Mouse (Mus musculus) neural tube, embryonic 13.5 days (tissue): Measurements from ENCODE around the gene Sugct. TPM values are rescaled to one million over a fixed set of nuclear protein-coding genes. Genes with fewer than 3 reads are reported as not detected.
"Not testable (repeated sequence)": the region's sequence is repeated elsewhere in the genome, so short reads cannot be mapped to it uniquely, and the experiment has no call there.

Source experiments
- ATAC-seq: fragments of 200-750 bp; cut with Nextera tagmentation; 2 replicates; pipeline ENCODE4 v1.8.0; 2017; ENCODE audit warnings: low read depth, mild to moderate bottlenecking, moderate TSS enrichment, moderate library complexity
- H3K27ac ChIP-seq: fragments of 300-500 bp; sonication (generic); replicated peaks from 2 replicates; pipeline ENCODE4 v1.5.1; 2015; ENCODE audit warnings: moderate library complexity, mild to moderate bottlenecking, inconsistent platforms
- H3K27me3 ChIP-seq: fragments of 300-500 bp; sonication (generic); 2 replicates; pipeline ENCODE4 v1.6.1; 2015; ENCODE audit warnings: mild to moderate bottlenecking, inconsistent platforms
- H3K36me3 ChIP-seq: fragments of 300-500 bp; sonication (generic); 2 replicates; pipeline ENCODE4 v1.6.1; 2015; ENCODE audit warnings: mild to moderate bottlenecking, inconsistent platforms
- H3K4me1 ChIP-seq: fragments of 300-500 bp; sonication (generic); replicated peaks from 2 replicates; pipeline ENCODE4 v1.6.1; 2015; ENCODE audit warnings: inconsistent platforms
- H3K4me2 ChIP-seq: fragments of 300-500 bp; sonication (generic); 2 replicates; pipeline ENCODE4 v1.6.1; 2015; ENCODE audit warnings: inconsistent platforms, mild to moderate bottlenecking, moderate library complexity
- H3K4me3 ChIP-seq: fragments of 300-500 bp; sonication (generic); 2 replicates; pipeline ENCODE4 v1.5.1; 2015; ENCODE audit warnings: mild to moderate bottlenecking, inconsistent platforms
- H3K9ac ChIP-seq: fragments of 300-500 bp; sonication (generic); 2 replicates; pipeline ENCODE4 v1.6.1; 2015; ENCODE audit warnings: moderate library complexity, mild to moderate bottlenecking, inconsistent platforms
- H3K9me3 ChIP-seq: fragments of 300-500 bp; sonication (generic); 2 replicates; pipeline ENCODE4 v1.6.1; 2016; ENCODE audit warnings: inconsistent platforms
- WGBS: fragments of 180-500 bp; shearing (Covaris S2); methylation state at CpG from one replicate; pipeline ENCODE4 v1.1.7; 2015; 5-methylcytosine and 5-hydroxymethylcytosine counted together
- polyA plus RNA-seq: library from polyadenylated mRNA; unstranded; fragments of >200 nt; fragmentation: Nextera tagmentation; extraction: Ambion mirVana; gene quantifications from 2 replicates; pipeline ENCODE4 v1.2.1, GENCODE M21; 2015

The Sugct gene
- polyA plus RNA-seq, 1 experiment from 2014 or later: 3.2 TPM

DNA sequence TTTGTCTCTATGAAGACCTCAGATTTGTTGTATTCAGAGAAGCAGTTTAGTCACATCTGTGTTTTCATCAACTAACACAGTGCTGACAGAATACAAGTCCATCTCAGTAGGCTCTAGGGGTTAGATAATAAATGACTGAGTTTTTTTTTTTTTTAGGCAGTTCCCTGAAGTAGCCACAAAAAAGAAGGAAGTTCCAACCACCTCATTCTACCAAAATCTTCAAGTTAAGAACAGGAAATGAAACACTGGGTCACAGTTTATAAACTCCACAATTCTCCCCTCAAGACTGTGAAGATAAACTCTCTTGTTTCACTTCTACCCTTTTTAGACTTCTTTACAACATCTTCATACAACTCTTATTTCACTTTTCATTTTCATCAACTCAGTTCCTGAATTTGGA, 783.1 kb downstream of the Sugct start:
- no peaks in the 10 kb centered on the region for H3K4me1 ChIP-seq
- H3K27ac ChIP-seq: no peak overlapping the region
- no peak overlapping the region for H3K4me2 ChIP-seq
- H3K4me3 ChIP-seq: no peak overlapping the region
- no peaks in the 10 kb centered on the region for H3K9me3 ChIP-seq
- H3K27me3 ChIP-seq: no peaks in the 10 kb centered on the region
- no peak overlapping the region for H3K9ac ChIP-seq
- H3K36me3 ChIP-seq: no peaks in the 10 kb centered on the region
- ATAC-seq: no peak

- 96% methylated on average over 1 of the region's 1 CpGs for WGBS
- no peak overlapping the region for H3K9ac ChIP-seq
- H3K4me1 ChIP-seq: no peaks in the 10 kb centered on the region
- no peak overlapping the region for H3K4me3 ChIP-seq
- H3K27ac ChIP-seq: no peak overlapping the region
- no peaks in the 10 kb centered on the region for H3K36me3 ChIP-seq
- H3K4me2 ChIP-seq: no peak overlapping the region
- ATAC-seq: no peak
- H3K27me3 ChIP-seq: no peaks in the 10 kb centered on the region
- H3K9me3 ChIP-seq: no peaks in the 10 kb centered on the region
Observed at GRCm38 (mm10) chr13:16906974-16907373, 788.4 kb downstream of the Sugct start.

DNA sequence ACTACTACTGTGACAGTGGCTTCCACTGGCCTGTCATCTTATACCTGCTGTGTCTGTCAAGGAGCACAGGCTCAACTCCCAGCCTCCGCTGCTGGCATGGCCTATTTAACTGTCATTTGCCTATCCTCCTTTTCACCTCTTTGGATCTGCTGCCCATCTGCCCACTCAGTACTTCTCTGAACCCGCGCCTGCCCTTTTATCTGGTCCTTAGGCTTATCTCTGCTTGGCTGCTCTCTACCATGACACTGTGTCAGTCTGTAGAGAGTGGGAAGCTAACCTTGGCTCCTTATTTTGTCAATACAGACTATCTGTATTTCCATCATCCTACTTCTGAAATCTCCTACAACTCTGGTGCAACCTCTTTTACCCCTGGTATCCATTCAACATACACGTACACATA, 793.9 kb downstream of the Sugct start:
- Histone ChIP-seq H3K4me1 (no peaks in the 10 kb centered on the region), H3K4me3 (no peak overlapping the region), H3K9ac (no peak overlapping the region), H3K27me3 (no peaks in the 10 kb centered on the region), H3K9me3 (no peaks in the 10 kb centered on the region), H3K36me3 (no peaks in the 10 kb centered on the region), H3K4me2 (no peak overlapping the region), H3K27ac (no peak overlapping the region)
- WGBS: 95% methylated on average over 4 of the region's 4 CpGs
- no peak for ATAC-seq

DNA sequence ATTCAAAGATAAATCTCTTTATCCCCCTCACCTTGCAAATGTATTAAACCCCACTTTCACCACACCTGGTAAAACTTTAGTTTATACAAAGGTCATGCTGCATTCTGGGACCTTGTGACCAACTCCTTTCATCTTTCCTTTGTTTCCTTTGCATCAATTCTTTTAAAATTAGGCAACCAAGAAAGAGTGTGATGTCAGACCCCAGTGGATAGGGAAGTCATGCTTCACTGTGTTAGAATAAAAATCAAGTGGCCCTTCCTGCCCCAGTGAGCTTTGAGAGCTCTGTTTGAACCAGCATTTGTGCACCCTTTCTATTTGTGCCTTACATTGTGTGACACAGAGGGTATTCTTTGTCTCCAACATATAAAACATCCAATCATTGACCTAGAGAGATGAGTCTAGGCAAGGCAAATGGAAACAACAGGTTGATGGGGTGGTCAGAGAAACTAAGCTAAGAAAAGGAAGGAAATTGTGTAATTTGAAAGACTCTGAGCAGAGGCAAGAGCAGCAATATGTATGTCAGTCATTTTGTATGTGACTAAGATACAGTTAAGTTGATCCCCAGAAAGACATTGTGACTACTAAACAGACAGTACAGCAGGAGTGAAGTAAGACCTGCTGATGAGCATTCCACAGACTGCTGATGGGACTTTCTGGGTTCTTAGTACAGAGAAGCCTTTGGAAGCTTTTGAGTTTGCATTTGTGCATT, 797.1 kb downstream of the Sugct start:
- ATAC-seq: no peak
- Histone ChIP-seq H3K36me3 (no peaks in the 10 kb centered on the region), H3K27ac (no peak overlapping the region), H3K27me3 (no peaks in the 10 kb centered on the region), H3K4me2 (no peak overlapping the region), H3K4me1 (no peaks in the 10 kb centered on the region), H3K4me3 (no peak overlapping the region), H3K9ac (no peak overlapping the region), H3K9me3 (no peaks in the 10 kb centered on the region)

- H3K9ac ChIP-seq: no peak overlapping the region
- H3K4me1 ChIP-seq: no peaks in the 10 kb centered on the region
- no peak overlapping the region for H3K4me2 ChIP-seq
- no peaks in the 10 kb centered on the region for H3K27me3 ChIP-seq
- H3K4me3 ChIP-seq: no peak overlapping the region
- no peak overlapping the region for H3K27ac ChIP-seq
- 89% methylated on average over 1 of the region's 1 CpGs for WGBS
- H3K9me3 ChIP-seq: no peaks in the 10 kb centered on the region
- H3K36me3 ChIP-seq: no peaks in the 10 kb centered on the region
- ATAC-seq: no peak
Observed at GRCm38 (mm10) chr13:16878056-16878455, 817.3 kb downstream of the Sugct start.

DNA sequence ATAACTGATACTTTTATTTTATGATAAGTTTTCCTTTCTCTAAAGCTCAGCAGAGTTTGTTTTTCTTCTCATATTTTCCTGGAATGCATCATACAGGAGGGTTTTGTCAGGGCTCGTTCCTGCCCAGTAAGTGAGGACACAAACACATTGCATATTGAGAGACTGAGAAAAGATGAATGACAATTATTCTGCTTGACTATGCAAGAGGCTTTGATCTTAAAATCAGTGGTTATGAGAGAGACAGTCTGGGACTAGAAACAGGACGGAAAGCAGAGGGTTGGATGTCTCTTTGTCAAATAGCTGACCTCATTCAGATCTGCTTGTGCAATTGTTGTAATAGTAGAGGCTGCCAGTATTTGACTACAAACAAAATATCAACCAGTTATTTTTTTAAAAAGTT, 835.4 kb downstream of the Sugct start:
- Histone ChIP-seq H3K27me3 (no peaks in the 10 kb centered on the region), H3K4me1 (no peaks in the 10 kb centered on the region), H3K9ac (no peak overlapping the region), H3K4me3 (no peak overlapping the region), H3K4me2 (no peak overlapping the region), H3K27ac (no peak overlapping the region), H3K9me3 (no peaks in the 10 kb centered on the region), H3K36me3 (no peaks in the 10 kb centered on the region)
- no peak for ATAC-seq
- WGBS: 60% methylated on average over 2 of the region's 2 CpGs

- Histone ChIP-seq H3K4me2 (no peak overlapping the region), H3K9me3 (no peaks in the 10 kb centered on the region), H3K9ac (no peak overlapping the region), H3K36me3 (no peaks in the 10 kb centered on the region), H3K4me3 (no peak overlapping the region), H3K27ac (no peak overlapping the region), H3K27me3 (no peaks in the 10 kb centered on the region), H3K4me1 (no peaks in the 10 kb centered on the region)
- 69% methylated on average over 2 of the region's 2 CpGs for WGBS
- ATAC-seq: no peak
Observed at GRCm38 (mm10) chr13:16847236-16847635, 848.1 kb downstream of the Sugct start.

DNA sequence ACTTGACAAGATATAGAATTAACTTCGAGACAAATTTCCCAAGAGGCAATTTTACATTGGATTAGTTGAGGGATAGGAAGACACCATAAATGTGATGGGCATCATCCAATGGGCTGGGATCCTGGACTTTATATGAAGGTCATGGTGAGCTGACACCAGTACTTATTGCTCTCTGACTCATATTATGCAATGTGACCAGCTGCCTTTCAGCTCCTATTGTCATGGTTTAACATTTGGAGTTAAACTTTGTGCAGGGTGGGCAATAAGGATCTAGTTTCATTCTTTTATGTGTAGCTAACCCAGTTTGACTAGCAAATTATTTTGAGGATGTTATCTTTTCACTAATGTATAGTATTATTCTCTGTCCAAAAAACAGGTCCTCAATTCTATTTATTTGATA, 854.4 kb downstream of the Sugct start:
- Histone ChIP-seq H3K4me2 (no peak overlapping the region), H3K4me1 (no peaks in the 10 kb centered on the region), H3K4me3 (no peak overlapping the region), H3K36me3 (no peaks in the 10 kb centered on the region), H3K9me3 (no peaks in the 10 kb centered on the region), H3K27me3 (no peaks in the 10 kb centered on the region), H3K27ac (no peak overlapping the region), H3K9ac (no peak overlapping the region)
- ATAC-seq: no peak
- WGBS: 88% methylated on average over 1 of the region's 1 CpGs

- Histone ChIP-seq H3K9ac (no peak overlapping the region), H3K36me3 (no peaks in the 10 kb centered on the region), H3K27me3 (no peaks in the 10 kb centered on the region), H3K27ac (no peak overlapping the region), H3K9me3 (no peaks in the 10 kb centered on the region), H3K4me3 (no peak overlapping the region), H3K4me2 (no peak overlapping the region), H3K4me1 (no peaks in the 10 kb centered on the region)
- no peak for ATAC-seq
- 87% methylated on average over 3 of the region's 3 CpGs for WGBS
Observed at GRCm38 (mm10) chr13:16838409-16838808, 856.9 kb downstream of the Sugct start.

- H3K4me3 ChIP-seq: no peak overlapping the region
- H3K27me3 ChIP-seq: no peaks in the 10 kb centered on the region
- H3K27ac ChIP-seq: no peak overlapping the region
- no peaks in the 10 kb centered on the region for H3K36me3 ChIP-seq
- no peaks in the 10 kb centered on the region for H3K9me3 ChIP-seq
- H3K4me2 ChIP-seq: no peak overlapping the region
- H3K4me1 ChIP-seq: no peaks in the 10 kb centered on the region
- no peak overlapping the region for H3K9ac ChIP-seq
- no peak for ATAC-seq
- 74% methylated on average over 2 of the region's 2 CpGs for WGBS
Observed at GRCm38 (mm10) chr13:16835111-16835510, 860.2 kb downstream of the Sugct start.

DNA sequence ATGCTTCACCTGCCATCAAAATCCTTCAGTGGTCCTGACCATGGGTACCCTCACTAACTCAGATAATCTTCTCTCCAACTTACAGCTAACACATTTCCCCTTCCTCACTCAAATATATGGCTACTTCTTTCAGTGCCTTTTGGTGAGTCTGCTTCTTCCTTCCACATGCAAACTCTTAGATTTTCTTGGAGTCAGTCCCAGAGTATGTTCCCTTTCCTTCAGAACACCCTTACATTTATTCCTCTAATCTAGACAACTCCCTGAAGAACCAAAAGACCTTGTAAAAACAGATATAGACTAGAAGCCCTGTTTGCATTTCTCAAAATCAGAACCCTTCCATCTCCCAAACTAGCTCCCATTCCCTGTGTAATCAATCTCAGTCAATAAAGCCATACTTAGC, 862.3 kb downstream of the Sugct start:
- ATAC-seq: no peak
- no peaks in the 10 kb centered on the region for H3K9me3 ChIP-seq
- no peak overlapping the region for H3K27ac ChIP-seq
- no peaks in the 10 kb centered on the region for H3K27me3 ChIP-seq
- H3K36me3 ChIP-seq: no peaks in the 10 kb centered on the region
- no peak overlapping the region for H3K4me2 ChIP-seq
- H3K4me1 ChIP-seq: no peaks in the 10 kb centered on the region
- no peak overlapping the region for H3K9ac ChIP-seq
- H3K4me3 ChIP-seq: no peak overlapping the region

DNA sequence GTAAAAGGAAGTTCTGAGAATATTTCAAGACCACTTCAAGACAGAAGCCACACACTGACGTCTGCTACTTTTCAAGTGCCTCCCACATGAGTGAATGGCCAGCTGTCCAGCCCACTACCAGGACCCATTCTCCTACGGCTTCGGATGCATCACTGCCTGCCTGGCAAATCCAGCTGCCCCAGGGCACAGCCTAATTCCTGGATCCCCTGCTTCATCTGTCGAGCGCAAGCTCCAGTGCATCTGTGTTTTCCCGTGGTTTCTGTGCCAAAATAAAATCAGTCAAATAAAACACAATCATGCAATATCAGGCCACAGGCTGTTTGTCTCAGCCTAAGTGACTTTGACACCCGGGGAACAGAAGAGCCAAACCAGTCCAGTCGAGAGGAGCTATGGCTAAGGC, 863.5 kb downstream of the Sugct start:
- Histone ChIP-seq H3K4me1 (no peaks in the 10 kb centered on the region), H3K27me3 (no peaks in the 10 kb centered on the region), H3K36me3 (no peaks in the 10 kb centered on the region), H3K9ac (no peak overlapping the region), H3K9me3 (no peaks in the 10 kb centered on the region), H3K4me2 (no peak overlapping the region), H3K4me3 (no peak overlapping the region), H3K27ac (no peak overlapping the region)
- no peak for ATAC-seq
- 81% methylated on average over 8 of the region's 8 CpGs for WGBS

GRCm38 (mm10) chr13:16830291-16830690, 865.1 kb downstream of the Sugct start:
- not testable (repeated sequence) for ATAC-seq, H3K9ac ChIP-seq, H3K27ac ChIP-seq, H3K27me3 ChIP-seq, H3K9me3 ChIP-seq, H3K4me2 ChIP-seq, H3K36me3 ChIP-seq, H3K4me3 ChIP-seq, H3K4me1 ChIP-seq
- WGBS: 35% methylated on average over 6 of the region's 6 CpGs
